Mouse (Mus musculus): ENCODE measurements at regions not wholly inside any gene's neighbourhood (a gene's known extent, or its start where the extent isn't known, plus 50 kb on each side); places are given as distances from the start of the nearest gene placed in this dataset.

DNA sequence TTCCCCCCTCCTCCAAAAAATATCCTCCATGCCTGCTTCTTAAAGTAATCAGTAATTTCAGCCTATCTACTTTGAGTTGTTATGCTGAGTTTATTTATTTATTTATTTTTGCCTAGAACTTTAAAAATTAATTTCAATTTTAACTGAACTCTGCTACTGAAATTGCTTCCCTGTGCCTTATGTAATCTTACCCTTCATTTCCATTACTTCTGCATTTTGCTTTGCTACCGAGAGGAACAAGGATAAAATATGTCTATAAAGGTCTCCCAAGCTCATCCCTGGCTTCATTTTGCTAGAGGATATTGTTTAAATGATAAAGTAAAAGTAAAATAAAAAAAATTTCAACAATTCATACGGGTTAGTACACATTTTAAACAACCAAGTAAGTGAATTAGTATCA is 216.3 kb downstream of the Kcnj2 start:
- TF ChIP-seq CTCF (IDR thresholded peaks at IDR 0.05; ENCODE audit: insufficient read depth, low read depth, low read length) (no peak), POLR2A (IDR thresholded peaks at IDR 0.05; ENCODE audit: insufficient read depth, low read depth, low read length) (no peak)
